Mouse (Mus musculus) cortical plate, adult 2 months (tissue): ENCODE measurements at regions not wholly inside any gene's neighbourhood (a gene's known extent, or its start where the extent isn't known, plus 50 kb on each side); places are given as distances from the start of the nearest gene placed in this dataset.
"Not testable (repeated sequence)": the region's sequence is repeated elsewhere in the genome, so short reads cannot be mapped to it uniquely, and the experiment has no call there.

Experiments used
- CTCF ChIP-seq: fragments of 200-500 bp; IDR thresholded peaks from 2 replicates; pipeline ENCODE4 v1.5.1; 2011; ENCODE audit warnings: mild to moderate bottlenecking, control low read depth, low read length; ENCODE audit not compliant: insufficient read depth; ENCODE audit errors: extremely low read depth
- POLR2A ChIP-seq: fragments of 200-500 bp; IDR thresholded peaks from 2 replicates; pipeline ENCODE4 v1.6.1; 2011; ENCODE audit warnings: mild to moderate bottlenecking, low read length, control low read depth; ENCODE audit not compliant: insufficient read depth; ENCODE audit errors: extremely low read depth

GRCm38 (mm10) chr10:11555376-11555775, 212.2 kb downstream of the Epm2a start:
- TF ChIP-seq POLR2A, CTCF: not testable (repeated sequence)
